Mouse (Mus musculus): ENCODE data around the gene Hist3h2ba.

GRCm38 (mm10) chr11:58949480-58950431 lies 1.0 kb downstream of the Hist3h2ba start:
- TF ChIP-seq GATA1 (IDR thresholded peaks at IDR 0.05; ENCODE audit: low read length) (no peak), TAL1 (IDR thresholded peaks at IDR 0.05; ENCODE audit: low read length) (no peak)

All from erythroblast, embryonic 14.5 days (primary cell).